Mouse (Mus musculus): ENCODE data around the gene Zfp759. TPM values are rescaled to one million over a fixed set of nuclear protein-coding genes. Genes with fewer than 3 reads are reported as not detected.

Zfp759 gene
- polyA plus RNA-seq, 1 experiment from 2014 or later: 4.6 TPM

GRCm38 (mm10) chr13:67173723-67174055 is 52.2 kb downstream of the Zfp759 start:
- Histone ChIP-seq H3K4me2 (ENCODE audit: low read length) (peak overlapping the region; percentile 58), H3K4me1 (replicated peaks; ENCODE audit: control insufficient read depth, insufficient read depth, low read length) (peaks cover 6% of the 10 kb centered on the region), H3K9me3 (ENCODE audit: control insufficient read depth, low read length) (no peaks in the 10 kb centered on the region), H3K27ac (ENCODE audit: low read length) (no peak overlapping the region), H3K27me3 (replicated peaks; ENCODE audit: control insufficient read depth, insufficient read depth, low read length) (no peaks in the 10 kb centered on the region), H3K36me3 (ENCODE audit: control insufficient read depth, insufficient read depth) (no peaks in the 10 kb centered on the region), H3K9ac (replicated peaks; ENCODE audit: low read depth, low read length) (peak overlapping the region; percentile 72), H3K4me3 (replicated peaks; ENCODE audit: low read length) (peak overlapping the region; percentile 75)
- no peak for ATAC-seq
- WGBS: 19% methylated on average over 5 of the region's 5 CpGs

Other genes with a start within 250 kb of the Zfp759 start
- gene Gm10767, start 216.7 kb upstream of the Zfp759 start, polyA plus RNA-seq (2015; fragmentation: Nextera tagmentation; extraction: Ambion mirVana): 2.7 and 3.6 TPM in 2 replicates
- gene Zfp712, start 60.5 kb upstream of the Zfp759 start, polyA plus RNA-seq (2015; fragmentation: Nextera tagmentation; extraction: Ambion mirVana): 9.7 and 9.8 TPM in 2 replicates
- 13.3 and 14.1 TPM in 2 replicates for gene Zfp708, start 23.7 kb upstream of the Zfp759 start, polyA plus RNA-seq (2015; fragmentation: Nextera tagmentation; extraction: Ambion mirVana)
- gene Gm28557, start 13.1 kb upstream of the Zfp759 start, polyA plus RNA-seq (2015; fragmentation: Nextera tagmentation; extraction: Ambion mirVana): 0.88 and 2.1 TPM in 2 replicates
- gene Rslcan18, start 5.4 kb upstream of the Zfp759 start, polyA plus RNA-seq (2015; fragmentation: Nextera tagmentation; extraction: Ambion mirVana): 0.10 TPM in 1 of 2 replicates, not detected in the other
- 8.6 and 9.4 TPM in 2 replicates for gene Rsl1, start 51.5 kb downstream of the Zfp759 start, polyA plus RNA-seq (2015; fragmentation: Nextera tagmentation; extraction: Ambion mirVana)
- gene Zfp455, start 72.8 kb downstream of the Zfp759 start, polyA plus RNA-seq (2015; fragmentation: Nextera tagmentation; extraction: Ambion mirVana): 3.3 TPM in 2 replicates
- 5.8 and 6.4 TPM in 2 replicates for gene Zfp458, start 156.8 kb downstream of the Zfp759 start, polyA plus RNA-seq (2015; fragmentation: Nextera tagmentation; extraction: Ambion mirVana)
- 0.86 and 1.9 TPM in 2 replicates for gene Zfp457, start 184.8 kb downstream of the Zfp759 start, polyA plus RNA-seq (2015; fragmentation: Nextera tagmentation; extraction: Ambion mirVana)
- gene Zfp595, start 210.9 kb downstream of the Zfp759 start, polyA plus RNA-seq (2015; fragmentation: Nextera tagmentation; extraction: Ambion mirVana): 1.7 and 2.1 TPM in 2 replicates
- not detected in 2 replicates for gene Gm28044, start 238.9 kb downstream of the Zfp759 start, polyA plus RNA-seq (2015; fragmentation: Nextera tagmentation; extraction: Ambion mirVana)
- gene Zfp953, start 238.9 kb downstream of the Zfp759 start, polyA plus RNA-seq (2015; fragmentation: Nextera tagmentation; extraction: Ambion mirVana): 0.62 and 0.68 TPM in 2 replicates